11 mouse cellular contexts compared by ENCODE assay signal in the genomic region with DNA sequence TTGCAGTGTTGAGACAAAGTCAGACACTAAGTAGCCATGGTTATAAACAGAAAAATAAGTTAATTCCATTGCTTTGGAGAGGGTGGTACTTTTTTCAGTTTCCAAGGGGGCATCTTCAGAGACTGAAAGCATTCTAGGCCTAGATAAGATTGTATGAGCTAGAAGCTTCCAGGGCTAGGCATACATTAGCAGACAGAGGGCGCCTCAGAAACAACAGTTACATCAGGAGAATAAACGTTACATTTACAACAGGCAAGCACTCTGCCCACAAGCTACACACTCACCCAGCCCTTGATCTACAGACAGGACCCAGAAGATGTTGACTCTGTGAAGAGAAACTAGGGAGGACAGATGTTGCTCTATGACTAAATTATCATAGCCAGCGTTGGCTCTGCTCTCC. TPM values are rescaled to one million over a fixed set of nuclear protein-coding genes. Genes with fewer than 3 reads are reported as not detected.
DNase-seq lines count a peak whose midpoint lies in the region; ATAC-seq and TF ChIP-seq lines count a peak whose summit lies in the region.
"Had no signal": no experiment of that assay in that cellular context is flagged by ENCODE, and none has a peak within 500 bp of the region (broad histone marks: within the 10 kb centered on the region; RNA-seq: fewer than 3 reads in every experiment).

No protein-coding gene starts in this region.

- no peak overlapping the region for H3K27ac ChIP-seq in layer of hippocampus, adult 2 months
- H3K27ac ChIP-seq: embryonic facial prominence, embryonic 12.5 days had no signal

- DNase-seq in cerebellum, postnatal 10 days: peak; percentile 43 to 45
- DNase-seq in cerebellum, adult 9-11 months: no peak
- peak; percentile 35 to 38 for DNase-seq in layer of hippocampus, adult 2 months (ENCODE audit: low spot score in 2 of 2)
- no peak for DNase-seq in layer of hippocampus, postnatal 25 days (ENCODE audit: extremely low spot score in 1 of 2, low spot score in 1 of 2)
- DNase-seq in retina, embryonic 14.5 days (ENCODE audit: low spot score): peak; percentile 25
- DNase-seq in testis, postnatal 10 days (ENCODE audit: low spot score): no peak
- DNase-seq in adrenal gland, adult 18-20 months (ENCODE audit: low spot score in 2 of 2): no peak

- no peak overlapping the region for H3K4me3 ChIP-seq in layer of hippocampus, adult 2 months
- H3K4me3 ChIP-seq: embryonic facial prominence, embryonic 12.5 days; megakaryocyte, embryonic 14.5 days had no signal

- peak; percentile 40 for ATAC-seq in activated CD4-positive, CD25-positive, alpha-beta regulatory T cell, adult 4 months
- ATAC-seq: hindbrain, embryonic 16.5 days had no signal

- peak; percentile 81 for TF ChIP-seq CTCF in layer of hippocampus, adult 2 months (conservative IDR thresholded peaks at IDR 0.05)

RNA-seq across cellular contexts. Expression of gene Fkbp14, which starts 34.4 kb away (rescaled TPM):
- 10 to 100 TPM; 13.1 to 14.6 TPM for total RNA-seq in layer of hippocampus, adult 2 months (2021)
- 10 to 100 TPM; 12.1 to 12.8 TPM for total RNA-seq in layer of hippocampus, postnatal 25 days (2021)
- polyA plus RNA-seq in activated CD4-positive, CD25-positive, alpha-beta regulatory T cell, adult 4 months (2017; shearing (Covaris generic)): not detected
- total RNA-seq in adrenal gland, adult 18-20 months (2021): 10 to 100 TPM; 22.2 to 23.4 TPM

RNA-seq across cellular contexts. Expression of gene Plekha8, which starts 36.6 kb away (rescaled TPM):
- 10 to 100 TPM; 10.8 to 13.4 TPM for total RNA-seq in layer of hippocampus, adult 2 months (2021)
- total RNA-seq in layer of hippocampus, postnatal 25 days (2021): 10 to 100 TPM; 11.4 to 13.7 TPM
- 1 to 10 TPM in 1 of 2 experiments, under 1 TPM in 1; 0.89 to 1.3 TPM for polyA plus RNA-seq in activated CD4-positive, CD25-positive, alpha-beta regulatory T cell, adult 4 months (2017; shearing (Covaris generic))
- 10 to 100 TPM; 17.1 to 21.8 TPM for total RNA-seq in adrenal gland, adult 18-20 months (2021)

RNA-seq across cellular contexts. Expression of gene Mturn, which starts 50.0 kb away (rescaled TPM):
- 100 to 1,000 TPM; 147 to 151 TPM for total RNA-seq in layer of hippocampus, adult 2 months (2021)
- total RNA-seq in layer of hippocampus, postnatal 25 days (2021): 100 to 1,000 TPM; 135 to 145 TPM
- polyA plus RNA-seq in activated CD4-positive, CD25-positive, alpha-beta regulatory T cell, adult 4 months (2017; shearing (Covaris generic)): 10 to 100 TPM; 10.8 to 16.6 TPM
- total RNA-seq in adrenal gland, adult 18-20 months (2021): 10 to 100 TPM; 15.5 to 30.5 TPM

Comparison
In these comparisons a context has a peak if more than half of its experiments do, and no peak if none do; other contexts are left out.
1. DNase-seq: peak in cerebellum, postnatal 10 days (2 of 2), layer of hippocampus, adult 2 months (2 of 2) and retina, embryonic 14.5 days (single experiment); none in cerebellum, adult 9-11 months (single experiment), layer of hippocampus, postnatal 25 days (0 of 2), testis, postnatal 10 days (single experiment) and adrenal gland, adult 18-20 months (0 of 2).
2. RNA of gene Mturn, which starts 50.0 kb away (total RNA-seq): 147 to 151 TPM in layer of hippocampus, adult 2 months and 135 to 145 TPM in layer of hippocampus, postnatal 25 days; 15.5 to 30.5 TPM in adrenal gland, adult 18-20 months; every median in the first group is over 4 times any median in the second.